Mouse (Mus musculus) c-Kit-positive CD71-positive TER-119-positive erythroid progenitor cells, embryonic 14.5 days (primary cell): Measurements from ENCODE around the gene Th.

Experiments used
- DNase-seq: peaks from one replicate; pipeline ENCODE4 v3.0.0-alpha.2; 2013; ENCODE audit warnings: low spot score

Th gene

GRCm38 (mm10) chr7:142931028-142931427, at the start of gene Th:
Th (minus strand) TSS chr7:142931128.
- no peak for DNase-seq

GRCm38 (mm10) chr7:142968809-142969511, 38.0 kb upstream of the Th start, which contains the start of gene Ascl2:
Ascl2 (minus strand) TSS chr7:142969264.
- no peak for DNase-seq

GRCm38 (mm10) chr7:142967884-142968808, 37.2 kb upstream of the Th start:
- DNase-seq, result no peak

GRCm38 (mm10) chr7:142967414-142967883, 36.5 kb upstream of the Th start:
- DNase-seq, result no peak

- no peak for DNase-seq
Observed at GRCm38 (mm10) chr7:142959752-142960151, 28.8 kb upstream of the Th start.

GRCm38 (mm10) chr7:142958817-142959216, 27.9 kb upstream of the Th start:
- DNase-seq, result no peak

GRCm38 (mm10) chr7:142956018-142956417, 25.1 kb upstream of the Th start:
- DNase-seq, result no peak

GRCm38 (mm10) chr7:142949568-142949967, 18.6 kb upstream of the Th start:
- no peak for DNase-seq

GRCm38 (mm10) chr7:142937631-142938030, 6.7 kb upstream of the Th start:
- no peak for DNase-seq

- DNase-seq, result no peak
Observed at GRCm38 (mm10) chr7:142935708-142936107, 4.8 kb upstream of the Th start.

- DNase-seq, result no peak
Observed at GRCm38 (mm10) chr7:142932469-142932868, 1.5 kb upstream of the Th start.

GRCm38 (mm10) chr7:142929516-142929915, 1.4 kb downstream of the Th start:
- DNase-seq, result no peak

- DNase-seq, result no peak
Observed at GRCm38 (mm10) chr7:142927293-142927692, 3.6 kb downstream of the Th start.

- peak; percentile 62 for DNase-seq
Observed at GRCm38 (mm10) chr7:142918641-142919628, 12.0 kb downstream of the Th start.

GRCm38 (mm10) chr7:142917659-142918058, 13.3 kb downstream of the Th start:
- no peak for DNase-seq

GRCm38 (mm10) chr7:142916178-142916577, 14.8 kb downstream of the Th start:
- no peak for DNase-seq

- no peak for DNase-seq
Observed at GRCm38 (mm10) chr7:142911682-142912081, 19.2 kb downstream of the Th start.

GRCm38 (mm10) chr7:142910104-142910503, 20.8 kb downstream of the Th start:
- DNase-seq, result no peak

- DNase-seq, result no peak
Observed at GRCm38 (mm10) chr7:142909622-142910021, 21.3 kb downstream of the Th start.

GRCm38 (mm10) chr7:142905606-142906005, 25.3 kb downstream of the Th start:
- no peak for DNase-seq

GRCm38 (mm10) chr7:142904331-142904730, 26.6 kb downstream of the Th start:
- no peak for DNase-seq

GRCm38 (mm10) chr7:142902931-142903330, 28.0 kb downstream of the Th start:
- DNase-seq, result no peak
